Mouse (Mus musculus): Measurements from ENCODE around the gene Plin4. TPM values are rescaled to one million over a fixed set of nuclear protein-coding genes. Genes with fewer than 3 reads are reported as not detected.

The Plin4 gene
- polyA plus RNA-seq, 1 experiment from 2014 or later = 0.10 TPM

- Histone ChIP-seq H3K9me3 (replicated peaks; ENCODE audit: control insufficient read depth, low read length) (no peaks in the 10 kb centered on the region), H3K27me3 (ENCODE audit: control insufficient read depth, insufficient read depth, low read length) (peaks cover 94% of the 10 kb centered on the region), H3K4me1 (ENCODE audit: control insufficient read depth, insufficient read depth, low read length) (peaks cover 17% of the 10 kb centered on the region), H3K4me2 (peak overlapping the region; percentile 66), H3K4me3 (ENCODE audit: low read depth, low read length) (peak overlapping the region; percentile 36), H3K27ac (ENCODE audit: low read depth, low read length) (no peak overlapping the region), H3K9ac (ENCODE audit: low read depth, low read length) (0 out of 2 replicates have a peak overlapping the region, but pooled peaks have one; percentile 17), H3K36me3 (ENCODE audit: control insufficient read depth, insufficient read depth, low read length) (no peaks in the 10 kb centered on the region)
- under 1% methylated on average over 47 of the region's 47 CpGs for WGBS (ENCODE audit: insufficient replicate concordance)
- no peak for ATAC-seq (replicated peaks; ENCODE audit: insufficient number of reproducible peaks, low FRiP score, low TSS enrichment)
Measured at GRCm38 (mm10) chr17:56141702-56142605, 32.4 kb upstream of the Plin4 start.

- no peak within 1 kb of the TSS for H3K27ac ChIP-seq (ENCODE audit: low read depth, low read length)
- H3K4me1 ChIP-seq (ENCODE audit: control insufficient read depth, insufficient read depth, low read length) = peaks cover 17% of the 10 kb centered on the region
- peak within 1 kb of the TSS; percentile 98 for H3K4me2 ChIP-seq
- WGBS (ENCODE audit: insufficient replicate concordance) = 2% methylated on average over 76 of the region's 79 CpGs
- no peaks in the 10 kb centered on the region for H3K9me3 ChIP-seq (replicated peaks; ENCODE audit: control insufficient read depth, low read length)
- peak within 1 kb of the TSS; percentile 50 for H3K9ac ChIP-seq (ENCODE audit: low read depth, low read length)
- H3K36me3 ChIP-seq (ENCODE audit: control insufficient read depth, insufficient read depth, low read length) = no peaks in the 10 kb centered on the region
- ATAC-seq (replicated peaks; ENCODE audit: insufficient number of reproducible peaks, low FRiP score, low TSS enrichment) = no peak
- H3K4me3 ChIP-seq (ENCODE audit: low read depth, low read length) = peak within 1 kb of the TSS; percentile 67
- H3K27me3 ChIP-seq (ENCODE audit: control insufficient read depth, insufficient read depth, low read length) = peaks cover 82% of the 10 kb centered on the region
Measured at GRCm38 (mm10) chr17:56139858-56140595, 30.4 kb upstream of the Plin4 start, which contains the start of gene Sema6b. Gene Sema6b (minus strand): TSS chr17:56140343.

GRCm38 (mm10) chr17:56139355-56139754, 29.8 kb upstream of the Plin4 start:
- H3K4me2 ChIP-seq = peak overlapping the region; percentile 98
- no peak overlapping the region for H3K9ac ChIP-seq (ENCODE audit: low read depth, low read length)
- ATAC-seq (replicated peaks; ENCODE audit: insufficient number of reproducible peaks, low FRiP score, low TSS enrichment) = no peak
- no peaks in the 10 kb centered on the region for H3K36me3 ChIP-seq (ENCODE audit: control insufficient read depth, insufficient read depth, low read length)
- no peaks in the 10 kb centered on the region for H3K9me3 ChIP-seq (replicated peaks; ENCODE audit: control insufficient read depth, low read length)
- peaks cover 20% of the 10 kb centered on the region for H3K4me1 ChIP-seq (ENCODE audit: control insufficient read depth, insufficient read depth, low read length)
- peaks cover 77% of the 10 kb centered on the region for H3K27me3 ChIP-seq (ENCODE audit: control insufficient read depth, insufficient read depth, low read length)
- WGBS (ENCODE audit: insufficient replicate concordance) = 8% methylated on average over 16 of the region's 21 CpGs
- peak overlapping the region; percentile 67 for H3K4me3 ChIP-seq (ENCODE audit: low read depth, low read length)
- H3K27ac ChIP-seq (ENCODE audit: low read depth, low read length) = no peak overlapping the region

DNA sequence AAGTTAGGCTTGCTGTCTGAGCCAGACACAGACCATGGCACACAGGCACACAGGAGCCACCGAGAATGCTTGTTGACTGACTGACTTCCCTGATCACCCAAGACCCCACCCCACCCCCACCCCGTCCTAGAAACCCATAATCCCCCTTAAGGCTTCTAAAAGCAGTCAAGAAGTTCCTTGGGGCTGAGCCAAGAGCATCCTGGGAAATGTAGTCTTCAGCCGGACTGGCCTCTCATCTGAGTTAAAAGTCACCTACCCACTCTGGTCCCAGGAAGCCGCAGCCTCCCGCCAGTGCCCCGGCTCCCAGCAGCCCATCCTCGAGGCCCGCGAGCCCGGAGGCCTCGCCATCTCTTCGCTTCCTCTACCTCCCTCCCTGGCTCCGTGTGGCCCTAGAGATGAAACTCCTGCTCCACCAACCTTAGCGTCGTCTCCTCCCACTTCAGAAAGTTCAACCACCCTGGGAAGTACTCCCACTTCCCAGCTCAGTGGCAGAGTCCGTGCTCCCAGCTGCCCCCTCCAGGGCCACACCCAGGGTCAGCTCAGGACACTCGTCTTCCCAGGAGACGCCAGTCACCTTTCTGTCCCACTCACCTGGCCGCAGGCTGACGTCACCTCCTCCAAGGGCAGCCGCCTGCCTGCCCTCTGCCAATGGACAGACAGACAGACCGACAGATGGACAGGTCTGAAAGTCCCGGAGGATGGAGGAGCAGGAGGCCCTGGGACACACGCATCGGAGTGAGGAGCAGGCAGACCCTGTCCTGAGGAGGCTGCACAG, 28.4 kb upstream of the Plin4 start:
- Histone ChIP-seq H3K27me3 (ENCODE audit: control insufficient read depth, insufficient read depth, low read length) (peaks cover 64% of the 10 kb centered on the region), H3K4me1 (ENCODE audit: control insufficient read depth, insufficient read depth, low read length) (peaks cover 26% of the 10 kb centered on the region), H3K9ac (ENCODE audit: low read depth, low read length) (0 out of 2 replicates have a peak overlapping the region, but pooled peaks have one; percentile 1), H3K27ac (ENCODE audit: low read depth, low read length) (no peak overlapping the region), H3K36me3 (ENCODE audit: control insufficient read depth, insufficient read depth, low read length) (no peaks in the 10 kb centered on the region), H3K4me3 (ENCODE audit: low read depth, low read length) (no peak overlapping the region), H3K9me3 (replicated peaks; ENCODE audit: control insufficient read depth, low read length) (no peaks in the 10 kb centered on the region), H3K4me2 (peak overlapping the region; percentile 27; the same call in 1 of the 2 replicates)
- WGBS (ENCODE audit: insufficient replicate concordance) = 15% methylated on average over 25 of the region's 25 CpGs
- no peak for ATAC-seq (replicated peaks; ENCODE audit: insufficient number of reproducible peaks, low FRiP score, low TSS enrichment)

GRCm38 (mm10) chr17:56136558-56136957, 27.0 kb upstream of the Plin4 start:
- H3K36me3 ChIP-seq (ENCODE audit: control insufficient read depth, insufficient read depth, low read length) = no peaks in the 10 kb centered on the region
- 74% methylated on average over 7 of the region's 7 CpGs for WGBS (ENCODE audit: insufficient replicate concordance)
- no peaks in the 10 kb centered on the region for H3K9me3 ChIP-seq (replicated peaks; ENCODE audit: control insufficient read depth, low read length)
- H3K4me3 ChIP-seq (ENCODE audit: low read depth, low read length) = no peak overlapping the region
- no peak for ATAC-seq (replicated peaks; ENCODE audit: insufficient number of reproducible peaks, low FRiP score, low TSS enrichment)
- peaks cover 49% of the 10 kb centered on the region for H3K27me3 ChIP-seq (ENCODE audit: control insufficient read depth, insufficient read depth, low read length)
- peaks cover 18% of the 10 kb centered on the region for H3K4me1 ChIP-seq (ENCODE audit: control insufficient read depth, insufficient read depth, low read length)
- no peak overlapping the region for H3K27ac ChIP-seq (ENCODE audit: low read depth, low read length)
- H3K9ac ChIP-seq (ENCODE audit: low read depth, low read length) = no peak overlapping the region
- H3K4me2 ChIP-seq = no peak overlapping the region

DNA sequence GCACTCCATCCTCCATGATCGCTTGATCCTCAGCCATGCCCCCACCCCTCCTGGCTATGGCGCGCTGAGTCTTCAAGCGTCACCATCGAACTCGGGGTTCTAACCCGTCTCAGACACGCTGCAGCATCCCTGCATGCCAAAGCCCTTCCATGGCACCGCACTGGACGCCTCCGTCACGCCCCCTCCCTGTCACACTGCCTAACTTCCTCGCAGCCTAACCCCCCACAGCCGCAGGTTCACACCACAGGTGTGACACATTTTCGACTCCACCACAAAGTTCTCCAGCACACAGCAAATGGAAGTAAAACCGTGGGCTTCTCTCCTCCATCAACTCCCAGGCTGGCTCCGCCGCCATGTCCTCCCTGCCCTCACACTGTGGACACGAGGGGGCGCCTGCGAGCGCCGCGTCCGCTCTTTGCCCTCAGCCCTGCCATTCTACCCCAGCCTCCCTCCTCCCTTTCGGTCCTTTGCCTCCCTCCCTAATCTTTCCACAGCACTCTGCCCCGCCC, 24.9 kb upstream of the Plin4 start:
- peak overlapping the region; percentile 6 for H3K4me3 ChIP-seq (ENCODE audit: low read depth, low read length)
- no peaks in the 10 kb centered on the region for H3K36me3 ChIP-seq (ENCODE audit: control insufficient read depth, insufficient read depth, low read length)
- no peak overlapping the region for H3K27ac ChIP-seq (ENCODE audit: low read depth, low read length)
- 0 out of 2 replicates have a peak overlapping the region, but pooled peaks have one; percentile 2 for H3K9ac ChIP-seq (ENCODE audit: low read depth, low read length)
- 2% methylated on average over 27 of the region's 27 CpGs for WGBS (ENCODE audit: insufficient replicate concordance)
- peaks cover 11% of the 10 kb centered on the region for H3K4me1 ChIP-seq (ENCODE audit: control insufficient read depth, insufficient read depth, low read length)
- H3K27me3 ChIP-seq (ENCODE audit: control insufficient read depth, insufficient read depth, low read length) = peaks cover 29% of the 10 kb centered on the region
- peak overlapping the region; percentile 69 for H3K4me2 ChIP-seq
- ATAC-seq (replicated peaks; ENCODE audit: insufficient number of reproducible peaks, low FRiP score, low TSS enrichment) = peak; percentile 25; the same call in 1 of the 2 replicates
- 0 out of 2 replicates have a peak, but pooled peaks cover 5% of the 10 kb centered on the region for H3K9me3 ChIP-seq (replicated peaks; ENCODE audit: control insufficient read depth, low read length)

DNA sequence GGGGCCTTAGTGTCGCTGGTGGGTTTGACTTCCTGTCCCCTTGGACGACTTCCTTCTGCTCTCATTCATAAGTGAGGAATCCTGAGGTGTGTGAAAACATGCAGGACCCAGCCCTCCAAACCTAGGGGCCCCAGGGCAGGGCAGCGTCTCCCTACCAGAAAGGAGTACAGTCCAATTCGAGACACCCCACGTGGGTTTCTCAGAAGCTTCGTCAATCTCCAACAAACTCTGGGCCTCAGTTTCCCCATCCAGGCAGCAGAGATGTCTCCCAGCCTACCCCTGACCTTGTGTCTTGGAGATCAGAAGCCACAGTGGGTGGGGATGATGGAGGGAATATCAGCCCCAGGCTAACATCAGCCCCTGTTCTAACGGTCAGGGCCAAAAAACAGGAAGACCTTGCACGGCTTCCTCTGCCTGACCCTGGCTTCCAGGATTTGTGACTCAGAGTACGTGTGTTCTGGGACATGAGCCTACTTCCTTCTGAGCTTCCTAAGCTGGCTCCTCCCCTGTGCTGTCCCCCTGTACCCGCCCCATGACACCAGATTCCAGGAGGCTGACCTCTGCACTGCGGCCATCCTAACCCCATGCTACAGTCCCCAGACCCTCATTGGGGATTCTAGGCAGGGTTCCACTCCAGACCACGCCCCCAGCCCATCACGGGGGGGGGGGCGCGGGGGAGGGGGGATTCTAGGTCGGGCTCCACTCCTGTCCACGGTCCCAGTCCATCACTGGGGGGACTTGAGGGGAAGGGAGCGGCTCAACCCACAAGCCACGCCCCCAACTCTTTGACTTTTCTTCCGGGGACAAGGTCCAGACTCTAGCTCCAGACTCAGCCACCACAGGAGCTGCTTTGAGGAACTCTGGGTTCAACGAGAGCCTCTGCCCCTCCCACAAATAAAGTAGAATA, 24.1 kb upstream of the Plin4 start:
- H3K4me1 ChIP-seq (ENCODE audit: control insufficient read depth, insufficient read depth, low read length) = peaks cover 9% of the 10 kb centered on the region
- WGBS (ENCODE audit: insufficient replicate concordance) = 15% methylated on average over 21 of the region's 21 CpGs
- ATAC-seq (replicated peaks; ENCODE audit: insufficient number of reproducible peaks, low FRiP score, low TSS enrichment) = peak; percentile 53; the same call in 1 of the 2 replicates

More for the DNA sequence above, 24.1 kb upstream of the Plin4 start:
- Histone ChIP-seq H3K27ac (ENCODE audit: low read depth, low read length) (peak overlapping the region; percentile 24; the same call in 1 of the 2 replicates), H3K9me3 (replicated peaks; ENCODE audit: control insufficient read depth, low read length) (0 out of 2 replicates have a peak, but pooled peaks cover 5% of the 10 kb centered on the region), H3K4me3 (ENCODE audit: low read depth, low read length) (peak overlapping the region; percentile 6), H3K9ac (ENCODE audit: low read depth, low read length) (no peak overlapping the region), H3K36me3 (ENCODE audit: control insufficient read depth, insufficient read depth, low read length) (no peaks in the 10 kb centered on the region), H3K4me2 (peak overlapping the region; percentile 69), H3K27me3 (ENCODE audit: control insufficient read depth, insufficient read depth, low read length) (peaks cover 21% of the 10 kb centered on the region)
